Mouse (Mus musculus) cortical plate, adult 2 months (tissue): Measurements from ENCODE around the gene Gsto2. TPM values are rescaled to one million over a fixed set of nuclear protein-coding genes. Genes with fewer than 3 reads are reported as not detected.

Source experiments
- H3K27ac ChIP-seq: fragments of 200-500 bp; 2 replicates; pipeline ENCODE4 v1.5.1; 2012; ENCODE audit warnings: low read length, control low read depth, inconsistent platforms; ENCODE audit not compliant: insufficient read depth
- H3K4me1 ChIP-seq: fragments of 200-500 bp; 2 replicates; pipeline ENCODE4 v1.6.1; 2011; ENCODE audit warnings: low read length; ENCODE audit not compliant: control insufficient read depth, insufficient read depth
- H3K4me3 ChIP-seq: fragments of 200-500 bp; 2 replicates; pipeline ENCODE4 v1.5.1; 2011; ENCODE audit warnings: mild to moderate bottlenecking, low read length, control low read depth; ENCODE audit not compliant: insufficient read depth
- CTCF ChIP-seq: fragments of 200-500 bp; IDR thresholded peaks from 2 replicates; pipeline ENCODE4 v1.5.1; 2011; ENCODE audit warnings: mild to moderate bottlenecking, control low read depth, low read length; ENCODE audit not compliant: insufficient read depth; ENCODE audit errors: extremely low read depth
- POLR2A ChIP-seq: fragments of 200-500 bp; IDR thresholded peaks from 2 replicates; pipeline ENCODE4 v1.6.1; 2011; ENCODE audit warnings: mild to moderate bottlenecking, low read length, control low read depth; ENCODE audit not compliant: insufficient read depth; ENCODE audit errors: extremely low read depth
- polyA plus RNA-seq: library from polyadenylated mRNA; depleted of rRNA; stranded (reverse); fragments of >200 nt; gene quantifications from 2 replicates; pipeline ENCODE4 v1.2.3, GENCODE M21; 2012; rRNA removed

Gsto2 gene
- polyA plus RNA-seq = 2.5 and 3.2 TPM in 2 replicates

GRCm38 (mm10) chr19:47865353-47865947 lies at the start of gene Gsto2:
Gene Gsto2 (plus strand): TSS chr19:47865534.
- Histone ChIP-seq H3K4me1 (peaks cover 2% of the 10 kb centered on the region; the same call in 1 of the 2 replicates), H3K27ac (peak within 1 kb of the TSS; percentile 80), H3K4me3 (peak within 1 kb of the TSS; percentile 46)
- TF ChIP-seq CTCF (no peak), POLR2A (peak; percentile 77)

- TF ChIP-seq POLR2A (no peak), CTCF (no peak)
- Histone ChIP-seq H3K4me3 (no peak overlapping the region), H3K4me1 (peaks cover 3% of the 10 kb centered on the region; the same call in 1 of the 2 replicates), H3K27ac (no peak overlapping the region)
These were observed 47.6 kb upstream of the Gsto2 start for GRCm38 (mm10) chr19:47817692-47818091.

- TF ChIP-seq CTCF (peak; percentile 75), POLR2A (no peak)
- no peak overlapping the region for H3K4me3 ChIP-seq
- H3K4me1 ChIP-seq = peaks cover 3% of the 10 kb centered on the region; the same call in 1 of the 2 replicates
- no peak overlapping the region for H3K27ac ChIP-seq
These were observed 44.4 kb upstream of the Gsto2 start for GRCm38 (mm10) chr19:47820832-47821493.

GRCm38 (mm10) chr19:47821494-47821872 lies 43.9 kb upstream of the Gsto2 start:
- Histone ChIP-seq H3K27ac (no peak overlapping the region), H3K4me1 (peaks cover 3% of the 10 kb centered on the region; the same call in 1 of the 2 replicates), H3K4me3 (no peak overlapping the region)
- TF ChIP-seq CTCF (no peak), POLR2A (no peak)

- no peak overlapping the region for H3K27ac ChIP-seq
- peaks cover 3% of the 10 kb centered on the region; the same call in 1 of the 2 replicates for H3K4me1 ChIP-seq
- TF ChIP-seq POLR2A = no peak
- no peak for TF ChIP-seq CTCF
- no peak overlapping the region for H3K4me3 ChIP-seq
These were observed 43.1 kb upstream of the Gsto2 start for GRCm38 (mm10) chr19:47822143-47822796.

GRCm38 (mm10) chr19:47824026-47824425 lies 41.3 kb upstream of the Gsto2 start:
- Histone ChIP-seq H3K27ac (no peak overlapping the region), H3K4me1 (peaks cover 3% of the 10 kb centered on the region; the same call in 1 of the 2 replicates), H3K4me3 (no peak overlapping the region)
- no peak for TF ChIP-seq POLR2A
- no peak for TF ChIP-seq CTCF

GRCm38 (mm10) chr19:47829913-47830450 lies 35.4 kb upstream of the Gsto2 start:
- no peak overlapping the region for H3K27ac ChIP-seq
- H3K4me1 ChIP-seq = no peaks in the 10 kb centered on the region
- TF ChIP-seq CTCF = no peak
- TF ChIP-seq POLR2A = no peak
- H3K4me3 ChIP-seq = no peak overlapping the region

- H3K4me3 ChIP-seq = no peak overlapping the region
- TF ChIP-seq POLR2A = no peak
- TF ChIP-seq CTCF = no peak
- no peak overlapping the region for H3K27ac ChIP-seq
- H3K4me1 ChIP-seq = no peaks in the 10 kb centered on the region
These were observed 34.2 kb upstream of the Gsto2 start for GRCm38 (mm10) chr19:47831111-47831510.

- H3K27ac ChIP-seq = no peak overlapping the region
- no peaks in the 10 kb centered on the region for H3K4me1 ChIP-seq
- no peak for TF ChIP-seq CTCF
- no peak for TF ChIP-seq POLR2A
- H3K4me3 ChIP-seq = no peak overlapping the region
These were observed 33.0 kb upstream of the Gsto2 start for GRCm38 (mm10) chr19:47832316-47832715.

GRCm38 (mm10) chr19:47834614-47835013 lies 30.7 kb upstream of the Gsto2 start:
- Histone ChIP-seq H3K4me3 (no peak overlapping the region), H3K4me1 (no peaks in the 10 kb centered on the region), H3K27ac (no peak overlapping the region)
- TF ChIP-seq CTCF (no peak), POLR2A (no peak)
